Comparison of ENCODE assay signal across 8 mouse cellular contexts in the genomic region with DNA sequence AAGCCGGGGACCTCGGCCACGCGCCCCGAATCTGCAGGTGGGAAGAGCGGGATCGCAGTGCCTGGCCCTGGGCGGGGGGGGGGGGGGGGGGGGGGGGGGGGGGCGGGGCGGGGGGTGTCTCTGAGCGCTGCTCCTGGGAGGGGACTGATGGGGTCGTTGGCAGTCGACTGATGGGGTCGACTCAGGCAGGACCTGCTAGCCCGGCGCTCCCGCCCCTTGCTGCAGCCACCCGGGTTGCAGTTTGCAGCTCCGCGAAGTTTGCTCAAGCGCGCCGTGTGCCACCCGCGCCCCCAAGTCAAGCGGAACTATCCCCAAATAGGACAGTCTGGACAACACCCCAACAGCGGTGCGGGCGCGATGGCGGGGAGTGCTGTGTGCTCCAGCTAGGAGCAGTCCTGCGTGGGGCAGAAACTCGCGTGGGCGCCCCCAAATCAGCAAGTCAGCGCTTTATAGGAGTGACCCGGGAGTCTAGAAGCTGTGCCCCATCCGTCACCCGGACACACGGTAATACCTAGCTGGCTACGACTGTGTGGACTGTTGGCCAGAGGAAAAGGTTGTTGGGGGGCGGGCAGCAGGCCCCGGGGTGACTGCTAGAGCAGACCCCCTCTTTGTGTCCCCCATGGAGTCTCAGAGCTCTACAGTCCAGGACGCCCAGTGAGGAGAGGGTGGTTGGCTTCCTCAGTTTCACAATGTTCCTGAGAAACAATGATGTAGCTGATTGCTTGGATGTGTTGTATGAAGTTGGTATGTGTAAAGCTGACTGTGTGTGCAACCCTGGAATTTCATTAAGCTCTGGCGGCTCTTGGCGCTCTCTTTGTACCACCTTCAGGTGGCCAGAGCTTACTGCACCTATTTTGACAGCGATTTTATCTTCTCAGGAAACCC. TPM values are rescaled to one million over a fixed set of nuclear protein-coding genes. Genes with fewer than 3 reads are reported as not detected.
DNase-seq lines count a peak whose midpoint lies in the region; ATAC-seq and TF ChIP-seq lines count a peak whose summit lies in the region.

No protein-coding gene starts in this region.

- intact Hi-C loops in left cerebral cortex, postnatal 36 days (cut with DNase I) = loop anchor here (5.0 to 10.0 kb wide), 2 partner anchors 166 to 202 kb away; no protein-coding TSS in a partner anchor

- peak; percentile 43 to 74 for DNase-seq in adrenal gland, adult (ENCODE audit: inconsistent age in 2 of 2, low spot score in 1 of 2)
- no peak for DNase-seq in adrenal gland, postnatal 4 days (ENCODE audit: low spot score in 2 of 2)
- DNase-seq in cerebellum, postnatal 25 days = peak; percentile 32 to 55
- DNase-seq in gastrocnemius, adult 8-10 months (ENCODE audit: low spot score in 2 of 2) = peak; percentile 15 to 17
- peak; percentile 87 for DNase-seq in hindbrain, postnatal 0 days (ENCODE audit: low spot score)
- peak; percentile 12 to 18 for DNase-seq in left cerebral cortex, postnatal 36 days (ENCODE audit: low spot score in 2 of 2)
- DNase-seq in right cerebral cortex, postnatal 4 days = peak; percentile 40

- H3K36me3 ChIP-seq in hindbrain, postnatal 0 days (ENCODE audit: insufficient read depth, low read length) = no peaks in the 10 kb centered on the region

- H3K27me3 ChIP-seq in hindbrain, postnatal 0 days (ENCODE audit: insufficient read depth, low read length) = no peaks in the 10 kb centered on the region

- peak overlapping the region; percentile 98 for H3K4me2 ChIP-seq in hindbrain, postnatal 0 days (ENCODE audit: low read depth, low read length)

- H3K4me1 ChIP-seq in hindbrain, postnatal 0 days (ENCODE audit: insufficient read depth, low read length) = no peaks in the 10 kb centered on the region

- ATAC-seq in hindbrain, postnatal 0 days = peak; percentile 77
- peak; percentile 78 for ATAC-seq in megakaryocyte-erythroid progenitor cell, adult 5-6 weeks (replicated peaks; ENCODE audit: low FRiP score, low TSS enrichment, poor library complexity, severe bottlenecking)

- under 1% methylated on average over 36 of the region's 47 CpGs for WGBS in hindbrain, postnatal 0 days

- TF ChIP-seq CTCF in hindbrain, postnatal 0 days (IDR thresholded peaks at IDR 0.05; ENCODE audit: low read depth) = peak; percentile 83

- H3K9me3 ChIP-seq in hindbrain, postnatal 0 days (ENCODE audit: low read length) = no peaks in the 10 kb centered on the region

- H3K27ac ChIP-seq in hindbrain, postnatal 0 days = peak overlapping the region; percentile 82

- peak overlapping the region; percentile 55 for H3K9ac ChIP-seq in hindbrain, postnatal 0 days (replicated peaks; ENCODE audit: low read length)

- H3K4me3 ChIP-seq in hindbrain, postnatal 0 days (ENCODE audit: low read length) = peak overlapping the region; percentile 75

RNA-seq across cellular contexts. Expression of a gene that starts 0.6 kb away (rescaled TPM):
- total RNA-seq in adrenal gland, postnatal 4 days (2021) = 10 to 100 TPM; 12.0 to 15.4 TPM
- 1 to 10 TPM; 1.2 to 2.5 (median 1.6) TPM for total RNA-seq in gastrocnemius, adult 8-10 months (2022)
- total RNA-seq in hindbrain, postnatal 0 days (2014; rRNA removed) = 14.8 and 24.4 TPM in 2 replicates
- 6.8 and 10.2 TPM in 2 replicates for polyA plus RNA-seq in hindbrain, postnatal 0 days (2015; fragmentation: Nextera tagmentation; extraction: Ambion mirVana)
- total RNA-seq in left cerebral cortex, postnatal 36 days (2021) = 10 to 100 TPM in 1 of 2 experiments, 1 to 10 TPM in 1; 9.1 to 11.8 TPM
- not detected in 2 replicates for total RNA-seq in megakaryocyte-erythroid progenitor cell, adult 5-6 weeks (2014; fragmentation: Nextera tagmentation)
- not detected in 2 replicates for total RNA-seq in megakaryocyte-erythroid progenitor cell, adult 5-6 weeks (2017)

Comparison
In these comparisons a context has a peak if more than half of its experiments do, and no peak if none do; other contexts are left out.
1. DNase-seq: peak in adrenal gland, adult (2 of 2), cerebellum, postnatal 25 days (2 of 2), gastrocnemius, adult 8-10 months (2 of 2), hindbrain, postnatal 0 days (single experiment), left cerebral cortex, postnatal 36 days (2 of 2) and right cerebral cortex, postnatal 4 days (single experiment); none in adrenal gland, postnatal 4 days (0 of 2).